Mouse (Mus musculus) olfactory bulb, adult 2 months (tissue): ENCODE data around the gene Rgs18.

Source experiments
- CTCF ChIP-seq: fragments of 200-500 bp; IDR thresholded peaks from 2 replicates; pipeline ENCODE4 v1.5.1; 2012; ENCODE audit warnings: low read depth, mild to moderate bottlenecking, low read length, moderate library complexity; ENCODE audit not compliant: insufficient read depth
- POLR2A ChIP-seq: fragments of 200-500 bp; IDR thresholded peaks from 2 replicates; pipeline ENCODE4 v1.6.1; 2012; ENCODE audit warnings: mild to moderate bottlenecking, low read depth, low read length, moderate library complexity; ENCODE audit not compliant: insufficient read depth

DNA sequence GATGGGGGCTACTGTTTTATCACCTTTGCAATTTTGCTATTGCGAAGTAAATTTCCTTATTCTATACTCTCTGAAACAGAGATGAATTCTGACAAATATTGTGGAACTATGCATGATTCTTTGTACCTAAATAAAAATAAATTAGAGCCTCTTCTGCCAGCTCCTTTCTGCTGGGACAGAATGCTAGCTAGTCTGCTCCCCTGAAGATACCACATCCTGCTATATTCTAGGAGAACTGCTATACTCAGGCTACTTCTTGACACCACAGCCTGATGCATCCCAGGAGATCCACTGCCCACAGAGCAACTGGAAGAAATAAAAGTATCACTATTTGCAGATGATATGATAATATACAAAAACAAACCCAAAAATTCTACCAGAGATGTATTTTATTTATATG is 29.1 kb downstream of the Rgs18 start:
- no peak for TF ChIP-seq POLR2A
- no peak for TF ChIP-seq CTCF
